Mouse (Mus musculus) sigmoid colon, adult 10 weeks (tissue): ENCODE measurements around the gene Tert. TPM values are rescaled to one million over a fixed set of nuclear protein-coding genes. Genes with fewer than 3 reads are reported as not detected.

Experiments used
- polyA plus RNA-seq: library from polyadenylated mRNA; stranded (reverse); fragments of 350-450 nt; fragmentation: Illumina TruSeq; extraction: RNeasy Lipid Tissue Mini Kit (QIAGEN cat#74804); gene quantifications from one replicate; pipeline ENCODE4 v1.2.3, GENCODE M21; 2014; ENCODE audit warnings: low read depth, low replicate concordance

Tert gene
- polyA plus RNA-seq: 1.5 TPM

GRCm38 (mm10) chr13:73626745-73627549 is at the start of gene Tert:
Gene Tert (plus strand): TSS chr13:73626911.

GRCm38 (mm10) chr13:73603522-73604155 is 23.1 kb upstream of the Tert start, which contains the start of gene Clptm1l:
Gene Clptm1l (plus strand): TSS chr13:73604006.

GRCm38 (mm10) chr13:73677853-73678252 is 51.1 kb downstream of the Tert start, which contains the start of gene Slc6a18:
Gene Slc6a18 (minus strand): TSS chr13:73678023.

Other genes with a start within 250 kb of the Tert start
- 10.2 TPM for gene Lpcat1, start 159.7 kb upstream of the Tert start, polyA plus RNA-seq
- gene Slc6a3, start 90.2 kb upstream of the Tert start, polyA plus RNA-seq: not detected
- 89.8 TPM for gene Clptm1l, start 22.9 kb upstream of the Tert start, polyA plus RNA-seq
- not detected for gene Slc6a18, start 51.1 kb downstream of the Tert start, polyA plus RNA-seq
- gene Slc6a19, start 78.0 kb downstream of the Tert start, polyA plus RNA-seq: 0.91 TPM
- gene Slc12a7, start 106.2 kb downstream of the Tert start, polyA plus RNA-seq: 12.4 TPM
- gene Nkd2, start 220.7 kb downstream of the Tert start, polyA plus RNA-seq: 3.6 TPM